Mouse (Mus musculus) macrophage (primary cell): ENCODE results near the gene Prss8. TPM values are rescaled to one million over a fixed set of nuclear protein-coding genes. Genes with fewer than 3 reads are reported as not detected.

ENCODE experiments used
- H3K27ac ChIP-seq: fragments of 350-480 bp; formaldehyde crosslinking; 2 replicates; pipeline ENCODE4 v1.9.0; 2021
- H3K36me3 ChIP-seq: fragments of 350-480 bp; formaldehyde crosslinking; 2 replicates; pipeline ENCODE4 v1.9.0; 2021; ENCODE audit errors: inconsistent target
- H3K4me3 ChIP-seq: fragments of 350-480 bp; formaldehyde crosslinking; 2 replicates; pipeline ENCODE4 v1.9.0; 2021; ENCODE audit errors: inconsistent target
- H3K79me2 ChIP-seq: fragments of 350-480 bp; formaldehyde crosslinking; 2 replicates; pipeline ENCODE4 v1.9.0; 2021; ENCODE audit errors: inconsistent target
- WGBS: methylation state at CpG from one replicate; pipeline ENCODE4 v1.1.7; 2026; ENCODE audit warnings: inconsistent platforms; ENCODE audit not compliant: missing documents; 5-methylcytosine and 5-hydroxymethylcytosine counted together
- polyA plus RNA-seq: library from polyadenylated mRNA; stranded (reverse); fragments of 250-400 nt; gene quantifications from 3 replicates; pipeline ENCODE4 v1.2.4, GENCODE M21; 2018; ENCODE audit warnings: inconsistent platforms

The Prss8 gene
- polyA plus RNA-seq, 1 experiment from 2014 or later = not detected

DNA sequence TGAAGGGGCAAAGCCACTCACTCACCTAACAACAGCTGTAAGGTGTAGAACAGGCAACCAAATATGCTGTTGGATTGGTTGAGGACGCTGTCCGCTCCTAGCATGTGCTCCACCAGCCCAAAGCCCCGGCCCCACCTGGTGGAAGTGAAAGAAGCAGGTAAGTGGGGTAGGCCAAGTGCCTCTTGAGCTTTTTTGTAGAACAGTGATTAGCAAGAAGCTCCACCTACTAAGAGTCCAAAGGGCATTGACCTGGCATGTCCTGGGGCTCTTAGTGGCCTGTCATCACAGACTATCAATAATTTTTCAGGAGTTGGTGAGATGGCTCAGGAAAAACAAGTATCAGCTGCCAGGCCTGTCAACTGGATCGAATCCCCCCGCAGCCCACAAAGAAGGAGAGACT, 35.4 kb downstream of the Prss8 start:
- Histone ChIP-seq H3K36me3 (peaks cover 7% of the 10 kb centered on the region; the same call in 1 of the 2 replicates), H3K4me3 (no peak overlapping the region)

GRCm38 (mm10) chr7:127890798-127891197, 39.1 kb downstream of the Prss8 start, which contains the start of gene Prss53:
TSS of gene Prss53 (minus strand) at chr7:127890970.
- no peak within 1 kb of the TSS for H3K27ac ChIP-seq
- H3K36me3 ChIP-seq = peaks cover 41% of the 10 kb centered on the region
- H3K4me3 ChIP-seq = no peak within 1 kb of the TSS
- no peaks in the 10 kb centered on the region; the same call in 1 of the 2 replicates for H3K79me2 ChIP-seq
- WGBS = 93% methylated on average over 4 of the region's 4 CpGs

More for the DNA sequence above, 35.4 kb downstream of the Prss8 start:
- no peaks in the 10 kb centered on the region for H3K79me2 ChIP-seq
- 85% methylated on average over 5 of the region's 5 CpGs for WGBS
- H3K27ac ChIP-seq = no peak overlapping the region

GRCm38 (mm10) chr7:127888821-127889220, 41.1 kb downstream of the Prss8 start:
- no peak overlapping the region for H3K27ac ChIP-seq
- WGBS = 35% methylated on average over 3 of the region's 3 CpGs

DNA sequence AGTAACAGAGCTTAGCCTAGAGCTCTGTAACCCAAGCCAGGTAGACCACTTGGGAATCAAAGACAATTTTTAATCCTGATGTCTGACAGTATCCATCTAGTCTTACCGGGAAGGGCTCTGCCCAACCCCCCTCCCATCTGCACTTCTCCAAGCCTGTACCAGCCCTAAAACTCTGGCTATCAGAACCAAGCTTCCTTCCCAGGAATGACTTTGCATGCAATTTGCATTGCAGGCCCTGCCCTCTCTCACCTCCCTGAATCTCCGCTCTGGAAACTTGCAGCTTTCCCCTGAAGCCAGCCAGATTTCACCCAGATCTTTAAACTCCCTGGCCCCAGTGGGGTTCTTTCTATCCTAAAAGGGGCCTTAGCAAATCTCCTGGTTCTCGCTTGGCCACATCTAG, 42.1 kb downstream of the Prss8 start:
- WGBS = 95% methylated on average over 3 of the region's 3 CpGs
- peaks cover 30% of the 10 kb centered on the region; the same call in 1 of the 2 replicates for H3K79me2 ChIP-seq
- H3K36me3 ChIP-seq = peaks cover 71% of the 10 kb centered on the region
- no peak overlapping the region for H3K4me3 ChIP-seq
- H3K27ac ChIP-seq = no peak overlapping the region

More at GRCm38 (mm10) chr7:127888821-127889220, 41.1 kb downstream of the Prss8 start:
- Histone ChIP-seq H3K4me3 (no peak overlapping the region), H3K36me3 (peaks cover 61% of the 10 kb centered on the region), H3K79me2 (peaks cover 19% of the 10 kb centered on the region; the same call in 1 of the 2 replicates)

DNA sequence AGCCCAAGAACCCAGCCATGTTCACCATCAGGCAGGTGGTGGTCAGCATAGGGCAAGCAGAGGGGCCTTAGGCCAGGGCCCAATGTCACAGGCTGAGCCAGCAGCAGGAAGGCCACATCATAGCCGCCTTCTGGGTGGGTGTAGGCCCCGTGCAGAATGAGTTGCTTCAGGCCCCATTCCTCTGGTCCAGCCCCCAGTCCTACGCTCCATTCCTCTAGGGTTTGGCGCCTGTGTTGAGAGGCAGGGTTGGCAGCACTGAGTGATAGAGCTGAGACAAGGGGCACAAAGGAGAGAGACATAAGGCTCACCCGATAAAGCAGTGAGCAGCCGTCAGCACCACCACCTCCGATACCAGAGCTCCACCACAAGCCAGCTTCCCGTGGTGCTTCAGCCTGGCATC, 42.7 kb downstream of the Prss8 start:
- Histone ChIP-seq H3K4me3 (no peak overlapping the region), H3K27ac (no peak overlapping the region), H3K36me3 (peaks cover 77% of the 10 kb centered on the region), H3K79me2 (peaks cover 36% of the 10 kb centered on the region; the same call in 1 of the 2 replicates)
- 88% methylated on average over 8 of the region's 8 CpGs for WGBS

GRCm38 (mm10) chr7:127886551-127886950, 43.4 kb downstream of the Prss8 start:
- Histone ChIP-seq H3K79me2 (peaks cover 42% of the 10 kb centered on the region; the same call in 1 of the 2 replicates), H3K4me3 (no peak overlapping the region), H3K36me3 (peaks cover 83% of the 10 kb centered on the region), H3K27ac (no peak overlapping the region)
- 94% methylated on average over 6 of the region's 6 CpGs for WGBS

DNA sequence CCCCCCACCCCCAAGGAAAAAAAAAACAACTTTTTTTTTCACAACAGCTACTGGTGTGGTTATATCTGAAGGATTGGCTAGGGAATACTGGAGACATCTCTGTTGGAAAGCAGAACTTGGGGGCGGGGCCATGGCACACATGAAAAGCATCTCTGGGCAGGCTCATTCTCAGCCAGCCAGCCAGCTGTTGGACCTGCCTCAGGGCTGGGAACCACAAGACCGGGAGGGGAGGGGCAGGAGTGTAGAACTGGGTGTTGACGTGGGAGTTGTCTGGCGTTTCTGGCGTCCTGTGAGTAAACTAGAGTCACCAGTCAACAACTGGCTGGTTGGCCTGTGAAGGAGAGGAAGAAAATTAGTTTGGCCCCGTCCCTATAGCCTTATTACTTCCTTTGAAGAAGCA, 44.0 kb downstream of the Prss8 start:
- 51% methylated on average over 6 of the region's 6 CpGs for WGBS
- Histone ChIP-seq H3K36me3 (peaks cover 89% of the 10 kb centered on the region), H3K27ac (no peak overlapping the region), H3K4me3 (no peak overlapping the region), H3K79me2 (peaks cover 48% of the 10 kb centered on the region; the same call in 1 of the 2 replicates)

GRCm38 (mm10) chr7:127880431-127880830, 49.5 kb downstream of the Prss8 start:
- H3K36me3 ChIP-seq = peaks cover 75% of the 10 kb centered on the region
- 92% methylated on average over 12 of the region's 12 CpGs for WGBS
- no peak overlapping the region for H3K4me3 ChIP-seq
- no peak overlapping the region for H3K27ac ChIP-seq
- H3K79me2 ChIP-seq = peaks cover 86% of the 10 kb centered on the region

GRCm38 (mm10) chr7:127879301-127879700, 50.6 kb downstream of the Prss8 start:
- Histone ChIP-seq H3K79me2 (peaks cover 86% of the 10 kb centered on the region), H3K4me3 (no peak overlapping the region), H3K36me3 (peaks cover 64% of the 10 kb centered on the region), H3K27ac (no peak overlapping the region)
- WGBS = 100% methylated on average over 9 of the region's 9 CpGs

GRCm38 (mm10) chr7:127876467-127877348, 53.2 kb downstream of the Prss8 start, which contains the start of gene Zfp668:
TSS of gene Zfp668 (minus strand) at chr7:127876828.
- Histone ChIP-seq H3K79me2 (peaks cover 86% of the 10 kb centered on the region), H3K27ac (peak within 1 kb of the TSS; percentile 92), H3K36me3 (peaks cover 38% of the 10 kb centered on the region), H3K4me3 (peak within 1 kb of the TSS; percentile 77)
- under 1% methylated on average over 60 of the region's 60 CpGs for WGBS

DNA sequence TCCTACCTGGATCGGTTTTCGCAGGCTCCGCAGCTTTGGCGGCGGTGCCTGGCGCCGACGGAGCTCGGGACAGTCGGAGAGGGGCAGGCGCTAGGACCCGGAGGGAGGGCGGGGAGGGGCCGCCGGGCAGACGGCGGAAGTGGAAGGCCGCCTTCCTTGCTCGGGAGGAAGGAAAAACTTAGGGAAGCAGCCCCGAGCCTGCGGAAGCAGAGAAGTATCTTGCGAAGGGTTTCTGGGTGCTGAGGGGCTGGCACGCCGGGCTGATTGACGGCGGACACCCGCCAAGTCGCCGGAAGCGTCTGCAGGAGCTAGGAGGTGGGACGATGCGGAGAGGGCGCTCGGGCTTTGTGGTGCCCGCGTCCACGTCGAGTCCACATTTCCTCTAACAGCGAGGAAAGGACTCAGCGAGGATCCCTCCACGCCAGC, 53.9 kb downstream of the Prss8 start, which contains the start of gene Zfp646:
Zfp646 (plus strand) TSS at position 181 of the 426 bp plus-strand sequence.
- under 1% methylated on average over 40 of the region's 41 CpGs for WGBS
- H3K4me3 ChIP-seq = peak within 1 kb of the TSS; percentile 78
- peak within 1 kb of the TSS; percentile 92 for H3K27ac ChIP-seq
- H3K79me2 ChIP-seq = peaks cover 86% of the 10 kb centered on the region
- peaks cover 31% of the 10 kb centered on the region for H3K36me3 ChIP-seq

Other genes starting within 250 kb of the Prss8 start
- 16.0 to 37.5 TPM (median 23.3 TPM) in 3 replicates for gene Bcl7c, start 221.2 kb downstream of the Prss8 start, polyA plus RNA-seq
- not detected in 3 replicates for gene Ctf1, start 217.4 kb downstream of the Prss8 start, polyA plus RNA-seq
- gene Ctf2, start 197.9 kb downstream of the Prss8 start, polyA plus RNA-seq = not detected in 3 replicates
- 4.9 to 11.8 TPM (median 5.8 TPM) in 3 replicates for gene Fbxl19, start 185.6 kb downstream of the Prss8 start, polyA plus RNA-seq
- gene Orai3, start 160.3 kb downstream of the Prss8 start, polyA plus RNA-seq = 31.3 to 38.6 TPM (median 33.4 TPM) in 3 replicates
- gene Setd1a, start 153.4 kb downstream of the Prss8 start, polyA plus RNA-seq = 11.6 to 14.1 TPM (median 12.7 TPM) in 3 replicates
- 0.49 to 3.2 TPM (median 0.57 TPM) in 3 replicates for gene Gm49388, start 144.5 kb downstream of the Prss8 start, polyA plus RNA-seq
- gene Hsd3b7, start 129.5 kb downstream of the Prss8 start, polyA plus RNA-seq = 14.9 to 55.1 TPM (median 55.0 TPM) in 3 replicates
- gene Stx4a, start 105.8 kb downstream of the Prss8 start, polyA plus RNA-seq = 150 to 165 TPM (median 155 TPM) in 3 replicates
- 0.05 to 0.09 TPM in 2 of 3 replicates, not detected in the other for gene Stx1b, start 105.6 kb downstream of the Prss8 start, polyA plus RNA-seq
- 14.9 to 18.4 TPM (median 16.3 TPM) in 3 replicates for gene Zfp646, start 53.9 kb downstream of the Prss8 start, polyA plus RNA-seq
- 3.2 to 5.8 TPM (median 4.7 TPM) in 3 replicates for gene Zfp668, start 53.3 kb downstream of the Prss8 start, polyA plus RNA-seq
- gene Prss53, start 39.1 kb downstream of the Prss8 start, polyA plus RNA-seq = 0.13 TPM in 1 of 3 replicates, not detected in the others
- not detected in 3 replicates for gene Gm21974, start 34.6 kb downstream of the Prss8 start, polyA plus RNA-seq
- gene Vkorc1, start 34.5 kb downstream of the Prss8 start, polyA plus RNA-seq = 38.2 to 42.7 TPM (median 41.1 TPM) in 3 replicates
- gene Bckdk, start 26.0 kb downstream of the Prss8 start, polyA plus RNA-seq = 30.8 to 48.5 TPM (median 38.0 TPM) in 3 replicates
- 10.6 to 18.6 TPM (median 16.3 TPM) in 3 replicates for gene Kat8, start 17.6 kb downstream of the Prss8 start, polyA plus RNA-seq
- gene Prss36, start 16.6 kb upstream of the Prss8 start, polyA plus RNA-seq = 1.0 to 1.7 TPM (median 1.2 TPM) in 3 replicates
- gene Fus, start 37.4 kb upstream of the Prss8 start, polyA plus RNA-seq = 187 to 395 TPM (median 346 TPM) in 3 replicates
- 19.6 to 111 TPM (median 82.3 TPM) in 3 replicates for gene Pycard, start 63.8 kb upstream of the Prss8 start, polyA plus RNA-seq
- not detected in 3 replicates for gene Trim72, start 73.8 kb upstream of the Prss8 start, polyA plus RNA-seq
- 101 to 216 TPM (median 128 TPM) in 3 replicates for gene Itgam, start 132.5 kb upstream of the Prss8 start, polyA plus RNA-seq
- gene Gm49368, start 132.6 kb upstream of the Prss8 start, polyA plus RNA-seq = 1.0 to 2.2 TPM (median 1.6 TPM) in 3 replicates
- gene Itgax, start 199.4 kb upstream of the Prss8 start, polyA plus RNA-seq = 4.4 to 10.4 TPM (median 7.7 TPM) in 3 replicates
- gene Itgad, start 224.3 kb upstream of the Prss8 start, polyA plus RNA-seq = 0.22 to 0.40 TPM (median 0.32 TPM) in 3 replicates